Mouse (Mus musculus) ES-E14 (cell line): ENCODE results near the gene Ccdc92. TPM values are rescaled to one million over a fixed set of nuclear protein-coding genes. Genes with fewer than 3 reads are reported as not detected.
A peak's percentile ranks its signal among the peaks of the same experiment; 100 is the strongest.

ENCODE experiments used
- DNase-seq: peaks from one replicate; pipeline ENCODE4 v3.0.0-alpha.2; 2013; ENCODE audit warnings: low read depth, low spot score
- H3K27ac ChIP-seq: 2 replicates; pipeline ENCODE4 v1.5.1; 2012; ENCODE audit warnings: low read depth, mild to moderate bottlenecking, low read length, moderate library complexity, mixed read lengths; ENCODE audit not compliant: poor library complexity, insufficient read depth, severe bottlenecking
- H3K36me3 ChIP-seq: 2 replicates; pipeline ENCODE4 v1.6.1; 2012; ENCODE audit warnings: mild to moderate bottlenecking, low read length, moderate library complexity, mixed read lengths; ENCODE audit not compliant: control insufficient read depth, poor library complexity, insufficient read depth, severe bottlenecking
- H3K4me1 ChIP-seq, 2 experiments: fragments of 150-350 bp in 1 of 2; sonication (generic) in 1 of 2; 2 replicates each; pipeline ENCODE4 v1.6.1; 2012; ENCODE audit warnings: low read length in 2 of 2, mild to moderate bottlenecking in 1 of 2, mixed read lengths in 1 of 2; ENCODE audit not compliant: control insufficient read depth in 2 of 2, insufficient read depth in 2 of 2, poor library complexity in 1 of 2
- H3K4me3 ChIP-seq, 2 experiments: fragments of 150-350 bp in 1 of 2; sonication (generic) in 1 of 2; 2 replicates each; pipeline ENCODE4 v1.5.1; 2012; ENCODE audit warnings: low read length in 2 of 2, low read depth in 1 of 2, mild to moderate bottlenecking in 1 of 2, mixed read lengths in 1 of 2; ENCODE audit not compliant: insufficient read depth in 1 of 2, poor library complexity in 1 of 2, severe bottlenecking in 1 of 2
- H3K9ac ChIP-seq: 2 replicates; pipeline ENCODE4 v1.6.1; 2012; ENCODE audit warnings: low read depth, mild to moderate bottlenecking, low read length, mixed read lengths; ENCODE audit not compliant: poor library complexity, insufficient read depth, severe bottlenecking
- H3K9me3 ChIP-seq: fragments of 150-350 bp; sonication (generic); 2 replicates; pipeline ENCODE4 v1.6.1; 2012; ENCODE audit warnings: low read depth, mild to moderate bottlenecking, low read length; ENCODE audit not compliant: control insufficient read depth, insufficient read depth
- CHD2 ChIP-seq: IDR thresholded peaks from 2 replicates; pipeline ENCODE4 v1.6.1; 2014; ENCODE audit warnings: mild to moderate bottlenecking, low read depth, low read length, inconsistent platforms
- HCFC1 ChIP-seq: IDR thresholded peaks from 2 replicates; pipeline ENCODE4 v1.6.1; 2012; ENCODE audit warnings: low read length, inconsistent platforms, borderline replicate concordance; ENCODE audit not compliant: insufficient read depth
- MAFK ChIP-seq: IDR thresholded peaks from 2 replicates; pipeline ENCODE4 v1.6.1; 2014; ENCODE audit warnings: mild to moderate bottlenecking, low read depth, low read length, inconsistent platforms; ENCODE audit not compliant: insufficient read depth
- ZC3H11A ChIP-seq: IDR thresholded peaks from 2 replicates; pipeline ENCODE4 v1.6.1; 2012; ENCODE audit warnings: low read depth, mild to moderate bottlenecking, inconsistent platforms, low read length, borderline replicate concordance
- ZNF384 ChIP-seq: IDR thresholded peaks from 2 replicates; pipeline ENCODE4 v1.6.1; 2012; ENCODE audit warnings: low read depth, low read length, inconsistent platforms
- in situ Hi-C, 2 experiments: fragments of 600-800 bp; cut with MboI; formaldehyde crosslinking; loops; one replicate each; pipeline ENCODE4 v1.15.1; 2025; ENCODE audit warnings: low sequenced_read_pairs in 2 of 2, inconsistent platforms in 1 of 2; ENCODE audit not compliant: unreplicated experiment in 2 of 2
- total RNA-seq: library from RNA; depleted of rRNA; stranded (reverse); fragments of 300-350 nt; gene quantifications from 2 replicates; pipeline ENCODE4 v1.2.3, GENCODE M21; 2012

Ccdc92 gene
- total RNA-seq, 1 experiment = 3.9 TPM

DNA sequence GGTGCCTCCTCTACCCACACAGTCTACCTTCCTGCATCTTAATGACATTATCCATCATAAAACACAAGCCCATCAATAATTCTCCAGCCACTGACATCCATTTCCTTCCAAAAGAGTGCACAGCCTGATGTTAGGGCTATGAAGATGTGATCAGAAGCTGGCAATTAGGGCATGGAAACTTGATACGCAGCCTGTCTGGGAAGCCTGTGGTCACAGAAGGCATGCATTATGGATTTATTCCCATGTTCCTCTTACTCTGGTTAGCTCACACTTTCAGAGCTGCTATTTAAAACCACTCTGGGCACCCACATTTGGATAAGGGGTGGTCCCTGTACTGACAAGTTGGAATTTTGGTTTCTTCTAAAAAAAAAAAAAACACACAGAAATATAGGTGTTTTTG is 15.2 kb downstream of the Ccdc92 start:
- no peaks in the 10 kb centered on the region for H3K9me3 ChIP-seq
- peaks cover 3 to 6% of the 10 kb centered on the region in 2 experiments; a peak in 1 of 4 replicates for H3K4me1 ChIP-seq
- H3K27ac ChIP-seq = no peak overlapping the region
- DNase-seq = no peak
- H3K9ac ChIP-seq = no peak overlapping the region
- TF ChIP-seq ZNF384 (no peak), MAFK (no peak), CHD2 (no peak), ZC3H11A (no peak), HCFC1 (no peak)
- H3K36me3 ChIP-seq = no peaks in the 10 kb centered on the region
- no peak overlapping the region for H3K4me3 ChIP-seq
- in situ Hi-C loops = no loop called here

DNA sequence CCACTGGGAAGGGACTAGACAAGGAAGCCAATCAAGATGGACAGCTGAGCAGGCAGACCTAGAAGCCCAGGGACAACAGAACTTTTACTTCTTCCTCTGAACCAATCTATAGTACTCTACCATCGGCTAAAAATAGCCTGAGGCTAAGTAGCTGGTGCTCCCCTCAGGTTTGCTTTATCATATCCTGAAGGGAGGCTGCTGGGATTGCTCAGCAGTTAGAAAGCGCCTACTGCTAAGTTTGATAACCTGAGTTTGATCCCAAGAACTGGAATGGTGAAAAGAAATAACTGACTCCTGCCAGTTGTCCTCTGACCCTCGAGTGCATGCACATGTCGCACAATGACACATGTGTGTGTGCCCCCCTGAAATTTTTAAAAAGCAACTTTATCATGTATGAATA is 17.3 kb downstream of the Ccdc92 start:
- no peak for DNase-seq
- H3K4me3 ChIP-seq = no peak overlapping the region
- in situ Hi-C loops = no loop called here
- no peaks in the 10 kb centered on the region for H3K36me3 ChIP-seq
- H3K27ac ChIP-seq = no peak overlapping the region
- H3K9me3 ChIP-seq = no peaks in the 10 kb centered on the region
- peaks cover 0 to 2% of the 10 kb centered on the region in 2 experiments; a peak in 1 of 4 replicates for H3K4me1 ChIP-seq
- H3K9ac ChIP-seq = no peak overlapping the region
- TF ChIP-seq MAFK = no peak
- TF ChIP-seq HCFC1 = no peak
- TF ChIP-seq CHD2 = no peak
- TF ChIP-seq ZNF384 = no peak
- no peak for TF ChIP-seq ZC3H11A

DNA sequence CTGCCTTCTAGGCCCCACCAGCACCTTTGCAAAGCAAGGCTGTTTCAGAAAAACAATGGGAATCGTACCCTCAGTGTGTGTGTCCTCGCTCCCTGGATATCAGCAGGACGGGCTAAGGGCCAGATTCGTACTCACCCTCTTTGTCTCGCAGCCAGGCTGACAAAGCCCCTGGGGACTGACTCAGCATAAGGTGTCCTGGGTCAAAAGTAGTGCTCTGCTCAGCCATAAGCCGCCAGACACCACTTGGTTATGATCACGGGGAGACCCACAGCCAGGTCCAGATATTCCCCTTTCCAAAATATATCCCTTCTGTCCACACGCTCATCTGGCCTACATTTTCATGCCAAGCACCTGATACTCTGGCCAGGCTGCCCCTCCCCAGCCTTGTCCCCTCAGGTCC is 18.8 kb downstream of the Ccdc92 start:
- no peaks in the 10 kb centered on the region for H3K36me3 ChIP-seq
- no peak overlapping the region for H3K4me3 ChIP-seq
- no peak overlapping the region for H3K9ac ChIP-seq
- H3K4me1 ChIP-seq = peaks cover 0 to 2% of the 10 kb centered on the region in 2 experiments; a peak in 1 of 4 replicates
- no peak for DNase-seq
- in situ Hi-C loops = no loop called here
- no peak for TF ChIP-seq MAFK
- no peak for TF ChIP-seq ZC3H11A
- no peak for TF ChIP-seq CHD2
- no peak for TF ChIP-seq HCFC1
- TF ChIP-seq ZNF384 = no peak
- no peaks in the 10 kb centered on the region for H3K9me3 ChIP-seq
- H3K27ac ChIP-seq = 0 out of 2 replicates have a peak overlapping the region, but pooled peaks have one; percentile 5

GRCm38 (mm10) chr5:124840669-124841068 is 21.6 kb downstream of the Ccdc92 start:
- in situ Hi-C loops = no loop called here
- TF ChIP-seq ZNF384 (no peak), MAFK (no peak), CHD2 (no peak), ZC3H11A (no peak), HCFC1 (no peak)
- no peak for DNase-seq
- peaks cover 1 to 5% of the 10 kb centered on the region in 2 experiments; a peak in 1 of 4 replicates for H3K4me1 ChIP-seq
- no peak overlapping the region for H3K27ac ChIP-seq
- H3K4me3 ChIP-seq = no peak overlapping the region
- H3K9me3 ChIP-seq = no peaks in the 10 kb centered on the region
- no peaks in the 10 kb centered on the region for H3K36me3 ChIP-seq
- no peak overlapping the region for H3K9ac ChIP-seq

- no peak overlapping the region for H3K27ac ChIP-seq
- no peak overlapping the region for H3K9ac ChIP-seq
- H3K9me3 ChIP-seq = no peaks in the 10 kb centered on the region
- peaks cover 3% of the 10 kb centered on the region; the same call in 1 of the 2 replicates for H3K36me3 ChIP-seq
- H3K4me1 ChIP-seq = peaks cover 1 to 5% of the 10 kb centered on the region in 2 experiments; a peak in 1 of 4 replicates
- TF ChIP-seq CHD2 (no peak), HCFC1 (no peak), MAFK (no peak), ZNF384 (no peak), ZC3H11A (no peak)
- no peak overlapping the region for H3K4me3 ChIP-seq
- no peak for DNase-seq
- in situ Hi-C loops = no loop called here
These were observed 22.0 kb downstream of the Ccdc92 start for GRCm38 (mm10) chr5:124840202-124840601.
